Mouse (Mus musculus): ENCODE measurements at regions not wholly inside any gene's neighbourhood (a gene's known extent, or its start where the extent isn't known, plus 50 kb on each side); places are given as distances from the start of the nearest gene placed in this dataset.

DNA sequence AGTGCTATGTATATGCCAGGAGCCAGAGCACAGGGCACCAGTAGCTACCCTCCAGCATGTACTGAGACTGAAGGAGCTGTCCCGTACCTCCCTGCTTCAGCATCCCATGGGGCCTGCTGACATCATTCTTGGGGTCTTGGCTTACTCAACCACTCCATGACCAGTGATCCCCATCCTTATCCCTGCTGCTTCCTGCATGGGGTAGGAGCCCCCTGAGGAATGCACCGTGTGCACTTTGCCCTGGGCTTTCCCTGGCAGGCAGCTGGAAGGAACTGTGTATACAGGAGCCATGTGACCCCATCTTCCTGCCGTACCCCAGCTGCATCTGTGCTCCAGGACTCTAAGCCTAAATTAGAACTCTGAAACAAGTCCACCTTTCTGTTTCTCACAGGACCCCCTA lies 70.3 kb upstream of the Ccnd1 start:
- Histone ChIP-seq H3K27ac (ENCODE audit: low read depth, low read length) (no peak overlapping the region), H3K9ac (no peak overlapping the region), H3K4me3 (ENCODE audit: low read depth, low read length) (no peak overlapping the region), H3K27me3 (ENCODE audit: insufficient read depth, low read length) (no peaks in the 10 kb centered on the region), H3K36me3 (ENCODE audit: insufficient read depth) (no peaks in the 10 kb centered on the region), H3K4me2 (ENCODE audit: low read depth) (no peak overlapping the region), H3K9me3 (ENCODE audit: low read length) (no peaks in the 10 kb centered on the region), H3K4me1 (ENCODE audit: insufficient read depth) (no peaks in the 10 kb centered on the region)
- whole genome bisulfite sequencing: 63% methylated on average over 3 of the region's 3 CpGs
- ATAC-seq (no peak), DNase-seq (no peak)
- no peak for TF ChIP-seq CTCF (IDR thresholded peaks at IDR 0.05; ENCODE audit: low read depth)

DNA sequence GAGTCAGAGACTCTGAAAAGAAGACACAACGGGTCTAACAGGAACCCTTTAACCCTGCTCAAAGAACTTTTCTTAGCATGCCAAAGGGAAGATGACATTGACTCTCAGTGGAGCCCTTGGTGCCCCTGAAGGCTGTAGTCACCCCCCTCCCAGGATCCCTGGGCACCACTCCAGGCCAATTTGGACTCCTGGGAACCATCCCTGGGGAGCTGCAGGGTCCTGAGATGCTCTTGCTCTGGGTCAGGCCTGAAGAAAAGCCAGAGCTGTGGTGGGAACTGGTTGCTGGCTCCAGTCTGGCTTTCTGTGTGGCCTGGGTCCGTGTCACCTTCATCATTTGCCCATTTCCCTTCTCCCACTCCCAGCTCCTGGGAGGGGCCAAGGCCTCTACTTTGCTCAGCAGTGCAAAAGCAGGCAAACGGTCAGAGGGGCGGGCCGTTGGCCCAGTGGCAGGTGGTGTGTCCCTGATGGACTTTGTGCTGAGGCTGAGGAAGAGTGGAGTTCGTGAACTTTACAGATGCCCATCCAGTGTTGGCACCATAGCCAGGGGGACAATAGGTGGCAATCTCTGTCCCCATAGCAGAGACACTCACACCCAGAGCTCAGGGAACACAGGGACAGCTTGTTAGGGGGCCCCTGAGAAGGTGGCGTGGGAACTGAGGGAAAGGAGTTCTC lies 69.1 kb upstream of the Ccnd1 start:
- no peaks in the 10 kb centered on the region for H3K4me1 ChIP-seq (ENCODE audit: insufficient read depth)
- no peak overlapping the region for H3K9ac ChIP-seq
- no peak overlapping the region for H3K27ac ChIP-seq (ENCODE audit: low read depth, low read length)
- no peaks in the 10 kb centered on the region for H3K9me3 ChIP-seq (ENCODE audit: low read length)
- no peak for ATAC-seq
- H3K27me3 ChIP-seq (ENCODE audit: insufficient read depth, low read length): no peaks in the 10 kb centered on the region
- H3K36me3 ChIP-seq (ENCODE audit: insufficient read depth): no peaks in the 10 kb centered on the region
- WGBS: 75% methylated on average over 7 of the region's 7 CpGs
- no peak overlapping the region for H3K4me3 ChIP-seq (ENCODE audit: low read depth, low read length)
- no peak for DNase-seq
- H3K4me2 ChIP-seq (ENCODE audit: low read depth): no peak overlapping the region
- no peak for TF ChIP-seq CTCF (IDR thresholded peaks at IDR 0.05; ENCODE audit: low read depth)

DNA sequence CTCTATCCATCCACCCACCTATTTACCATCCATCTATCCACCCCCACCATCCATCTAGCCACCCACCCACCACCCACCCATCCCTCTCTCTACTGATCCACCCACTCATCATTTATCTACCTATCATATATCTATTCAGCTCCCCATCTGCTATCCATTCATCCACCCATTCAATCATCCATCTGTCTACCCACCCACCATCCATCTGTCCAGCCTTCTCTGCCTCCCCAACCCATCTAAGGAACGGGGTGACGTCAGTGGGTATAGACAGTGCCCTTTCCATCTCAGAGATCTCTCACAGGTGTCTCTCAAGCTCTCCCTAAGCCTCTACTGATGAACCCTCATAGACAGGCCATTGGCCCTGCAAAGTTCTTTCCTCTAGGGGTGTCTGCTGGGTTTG lies 67.5 kb upstream of the Ccnd1 start:
- H3K27me3 ChIP-seq (ENCODE audit: insufficient read depth, low read length): no peaks in the 10 kb centered on the region
- WGBS: 86% methylated on average over 2 of the region's 2 CpGs
- no peaks in the 10 kb centered on the region for H3K36me3 ChIP-seq (ENCODE audit: insufficient read depth)
- H3K9me3 ChIP-seq (ENCODE audit: low read length): no peaks in the 10 kb centered on the region
- H3K27ac ChIP-seq (ENCODE audit: low read depth, low read length): no peak overlapping the region
- ATAC-seq: no peak
- no peak for DNase-seq
- no peak overlapping the region for H3K4me3 ChIP-seq (ENCODE audit: low read depth, low read length)
- no peaks in the 10 kb centered on the region for H3K4me1 ChIP-seq (ENCODE audit: insufficient read depth)
- no peak for TF ChIP-seq CTCF (IDR thresholded peaks at IDR 0.05; ENCODE audit: low read depth)
- H3K4me2 ChIP-seq (ENCODE audit: low read depth): no peak overlapping the region
- no peak overlapping the region for H3K9ac ChIP-seq

DNA sequence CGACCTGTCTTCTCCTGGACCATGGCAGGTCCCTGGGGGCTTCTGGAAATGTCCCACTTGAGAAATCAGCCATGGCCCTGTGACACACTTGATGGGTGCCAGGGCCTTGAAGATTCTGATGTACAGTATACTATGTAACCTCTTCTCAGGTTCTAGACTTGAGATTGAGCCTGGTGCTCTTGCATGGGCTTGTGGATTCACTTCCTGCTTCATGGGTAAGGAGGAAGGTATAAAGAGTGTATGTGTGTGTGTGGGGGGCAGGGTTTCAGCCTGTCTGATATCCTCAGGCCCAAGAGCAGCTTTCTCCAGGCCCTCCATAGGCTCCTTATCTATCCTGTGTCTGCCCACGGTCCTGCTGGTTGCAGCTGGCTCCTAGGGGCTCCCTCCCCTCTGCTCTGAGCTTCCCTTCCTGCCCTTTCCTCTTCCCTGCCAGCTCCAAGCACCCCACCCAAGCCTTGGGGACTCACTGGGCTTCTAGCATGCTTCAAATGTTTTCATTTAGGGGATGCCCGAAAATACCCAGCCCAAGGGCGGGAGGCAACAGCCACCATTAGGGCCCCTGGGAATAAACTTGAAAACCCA lies 61.9 kb upstream of the Ccnd1 start:
- Histone ChIP-seq H3K4me1 (ENCODE audit: insufficient read depth) (no peaks in the 10 kb centered on the region), H3K27me3 (ENCODE audit: insufficient read depth, low read length) (no peaks in the 10 kb centered on the region), H3K36me3 (ENCODE audit: insufficient read depth) (no peaks in the 10 kb centered on the region), H3K4me3 (ENCODE audit: low read depth, low read length) (no peak overlapping the region), H3K27ac (ENCODE audit: low read depth, low read length) (no peak overlapping the region), H3K9me3 (ENCODE audit: low read length) (no peaks in the 10 kb centered on the region), H3K9ac (no peak overlapping the region), H3K4me2 (ENCODE audit: low read depth) (no peak overlapping the region)
- no peak for ATAC-seq
- DNase-seq: no peak
- TF ChIP-seq CTCF (IDR thresholded peaks at IDR 0.05; ENCODE audit: low read depth): no peak
- WGBS: 74% methylated on average over 4 of the region's 4 CpGs

DNA sequence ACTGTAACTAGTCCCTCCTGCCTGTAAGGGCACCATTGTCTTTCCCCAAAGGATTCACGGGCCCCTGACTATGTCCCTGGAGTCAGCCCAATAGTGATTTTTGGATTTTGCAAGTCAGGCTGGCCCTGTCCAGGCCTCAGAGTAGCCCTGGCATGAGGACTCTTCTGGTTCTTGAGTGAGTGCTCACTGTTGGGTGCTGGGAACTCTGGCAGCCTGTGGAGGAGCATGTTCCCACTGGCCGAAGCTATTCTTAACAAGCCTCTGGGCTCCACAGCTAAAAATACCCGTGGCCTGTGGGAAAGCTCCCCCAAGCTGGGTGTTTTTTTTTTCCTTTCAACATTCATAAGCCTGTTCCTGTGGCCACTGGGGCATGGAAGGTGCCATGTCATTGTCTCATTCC lies 60.0 kb upstream of the Ccnd1 start:
- H3K9me3 ChIP-seq (ENCODE audit: low read length): no peaks in the 10 kb centered on the region
- no peak overlapping the region for H3K9ac ChIP-seq
- no peak for TF ChIP-seq CTCF (IDR thresholded peaks at IDR 0.05; ENCODE audit: low read depth)
- 66% methylated on average over 3 of the region's 3 CpGs for WGBS
- H3K27me3 ChIP-seq (ENCODE audit: insufficient read depth, low read length): no peaks in the 10 kb centered on the region
- H3K36me3 ChIP-seq (ENCODE audit: insufficient read depth): no peaks in the 10 kb centered on the region
- no peak overlapping the region for H3K27ac ChIP-seq (ENCODE audit: low read depth, low read length)
- H3K4me2 ChIP-seq (ENCODE audit: low read depth): no peak overlapping the region
- no peaks in the 10 kb centered on the region for H3K4me1 ChIP-seq (ENCODE audit: insufficient read depth)
- no peak overlapping the region for H3K4me3 ChIP-seq (ENCODE audit: low read depth, low read length)
- DNase-seq (no peak), ATAC-seq (no peak)

DNA sequence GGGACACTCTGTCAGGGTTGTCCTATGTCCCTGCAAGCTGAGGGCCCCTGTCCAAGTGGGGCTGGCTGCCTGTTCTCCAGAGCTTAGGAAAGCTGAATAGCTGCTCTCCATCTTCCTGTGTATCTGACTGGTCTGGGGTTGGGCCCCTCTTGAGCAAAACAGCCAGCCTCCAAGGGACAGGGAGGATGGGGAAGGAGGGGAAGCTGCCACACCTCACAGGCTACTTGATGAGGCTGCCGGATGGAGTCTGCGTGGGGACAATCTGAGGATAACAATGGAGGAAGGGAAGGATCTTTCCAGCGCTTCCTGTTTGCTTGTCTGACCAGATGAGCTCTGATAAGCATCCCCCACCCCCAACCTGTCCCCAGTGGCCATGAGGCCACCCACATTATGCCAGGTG lies 57.1 kb upstream of the Ccnd1 start:
- no peak overlapping the region for H3K9ac ChIP-seq
- H3K27ac ChIP-seq (ENCODE audit: low read depth, low read length): no peak overlapping the region
- 66% methylated on average over 3 of the region's 3 CpGs for WGBS
- no peaks in the 10 kb centered on the region for H3K9me3 ChIP-seq (ENCODE audit: low read length)
- no peak for TF ChIP-seq CTCF (IDR thresholded peaks at IDR 0.05; ENCODE audit: low read depth)
- H3K36me3 ChIP-seq (ENCODE audit: insufficient read depth): no peaks in the 10 kb centered on the region
- no peak for DNase-seq
- H3K27me3 ChIP-seq (ENCODE audit: insufficient read depth, low read length): no peaks in the 10 kb centered on the region
- no peak for ATAC-seq
- no peak overlapping the region for H3K4me2 ChIP-seq (ENCODE audit: low read depth)
- H3K4me1 ChIP-seq (ENCODE audit: insufficient read depth): no peaks in the 10 kb centered on the region
- H3K4me3 ChIP-seq (ENCODE audit: low read depth, low read length): no peak overlapping the region

DNA sequence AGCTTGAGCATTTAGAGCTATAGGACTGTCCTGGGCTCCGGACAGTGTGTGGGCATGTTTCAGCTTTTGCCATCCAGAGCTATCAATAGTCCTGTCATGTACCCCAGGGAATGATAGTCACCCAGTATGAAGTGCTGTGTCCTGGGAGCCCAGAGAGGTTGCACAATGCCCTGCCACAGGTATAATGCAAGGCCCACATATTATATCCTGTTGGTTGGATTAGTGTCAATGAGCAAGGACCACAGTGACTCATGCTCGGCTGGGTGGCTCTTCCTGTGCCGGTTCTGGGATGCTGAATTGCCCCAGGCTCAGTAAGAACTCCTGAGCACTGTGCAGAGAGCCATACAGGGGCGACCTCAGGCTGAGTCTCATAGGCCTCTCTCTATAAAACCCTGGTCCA lies 54.5 kb upstream of the Ccnd1 start:
- DNase-seq (no peak), ATAC-seq (no peak)
- Histone ChIP-seq H3K9ac (no peak overlapping the region), H3K36me3 (ENCODE audit: insufficient read depth) (no peaks in the 10 kb centered on the region), H3K4me3 (ENCODE audit: low read depth, low read length) (no peak overlapping the region), H3K4me2 (ENCODE audit: low read depth) (no peak overlapping the region), H3K4me1 (ENCODE audit: insufficient read depth) (no peaks in the 10 kb centered on the region), H3K27me3 (ENCODE audit: insufficient read depth, low read length) (no peaks in the 10 kb centered on the region), H3K27ac (ENCODE audit: low read depth, low read length) (no peak overlapping the region), H3K9me3 (ENCODE audit: low read length) (no peaks in the 10 kb centered on the region)
- TF ChIP-seq CTCF (IDR thresholded peaks at IDR 0.05; ENCODE audit: low read depth): no peak
- 79% methylated on average over 4 of the region's 4 CpGs for WGBS
